Mouse (Mus musculus) Patski (cell line): ENCODE measurements at regions not wholly inside any gene's neighbourhood (a gene's known extent, or its start where the extent isn't known, plus 50 kb on each side); places are given as distances from the start of the nearest gene placed in this dataset.

Experiments used
- ATAC-seq: fragments of 100-300 bp; one replicate; pipeline ENCODE4 v1.8.0; 2021
- CTCF ChIA-PET: fragments of 350-600 bp; sonication (Branson Sonifier 250); formaldehyde crosslinking; loops from one replicate; lab custom pipeline; 2022; ENCODE audit warnings: inconsistent platforms; lab: Charles Lee
- POLR2A ChIA-PET: fragments of 350-600 bp; sonication (Branson Sonifier 250); formaldehyde crosslinking; loops from one replicate; lab custom pipeline; 2022; ENCODE audit warnings: antibody characterized with exemption, inconsistent platforms; lab: Charles Lee
- DNase-seq: peaks from one replicate; pipeline ENCODE4 v3.0.0-alpha.2; 2011; ENCODE audit warnings: low read depth, low spot score
- H3K27me3 ChIP-seq: fragments of 371-371 bp; one replicate; pipeline ENCODE4 v1.5.1; 2021
- CTCF ChIP-seq: fragments of 100-300 bp; IDR thresholded peaks from one replicate; pipeline ENCODE4 v1.5.1; 2021
- in situ Hi-C: fragments of 300-500 bp; cut with MboI; formaldehyde crosslinking; loops from 3 replicates; pipeline ENCODE4 v1.11.1; 2018; ENCODE audit warnings: low pct_unique_long_range_greater_than_20kb, mixed read lengths

- DNase-seq = no peak
- no peak for TF ChIP-seq CTCF
- ChIA-PET CTCF (no interaction called here), POLR2A (no interaction called here)
- in situ Hi-C loops = no loop called here
- H3K27me3 ChIP-seq = peaks cover 15% of the 10 kb centered on the region
- ATAC-seq = no peak
Measured at GRCm38 (mm10) chr12:109836521-109836920, 236.4 kb upstream of the Rtl1 start.

DNA sequence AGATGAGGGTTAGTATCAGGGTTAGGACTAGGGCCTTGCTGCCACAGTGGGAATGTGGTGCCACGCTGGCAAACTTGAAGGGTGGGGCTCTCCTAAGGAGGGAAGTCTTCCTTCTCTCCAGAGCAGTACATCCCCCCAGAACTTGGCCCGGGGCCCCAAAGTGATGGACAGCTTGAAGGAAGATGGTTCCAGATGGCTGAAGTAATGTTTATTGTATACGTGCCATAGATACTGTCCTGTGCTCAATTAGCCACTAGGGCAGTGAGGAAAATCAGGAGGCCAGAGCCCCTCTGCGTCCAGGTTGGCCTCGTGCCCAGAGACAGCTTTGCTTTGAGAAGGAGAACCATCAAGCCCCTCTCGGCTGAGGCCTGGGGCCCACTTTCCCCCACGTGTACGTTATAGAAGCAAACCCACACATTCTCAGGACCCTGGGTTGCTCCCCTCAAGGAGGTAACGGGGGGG is 239.0 kb upstream of the Rtl1 start:
- CTCF ChIA-PET = no interaction called here
- POLR2A ChIA-PET = no interaction called here
- TF ChIP-seq CTCF = no peak
- in situ Hi-C loops = no loop called here
- H3K27me3 ChIP-seq = peaks cover 11% of the 10 kb centered on the region
- no peak for ATAC-seq
- no peak for DNase-seq

- DNase-seq = no peak
- H3K27me3 ChIP-seq = peaks cover 11% of the 10 kb centered on the region
- ChIA-PET POLR2A (no interaction called here), CTCF (no interaction called here)
- ATAC-seq = no peak
- no peak for TF ChIP-seq CTCF
- in situ Hi-C loops = no loop called here
Measured at GRCm38 (mm10) chr12:109839946-109840524, 239.9 kb upstream of the Rtl1 start.

GRCm38 (mm10) chr12:109844723-109845601 is 244.8 kb upstream of the Rtl1 start:
- TF ChIP-seq CTCF = no peak
- DNase-seq (no peak), ATAC-seq (no peak)
- ChIA-PET POLR2A (no interaction called here), CTCF (no interaction called here)
- peaks cover 14% of the 10 kb centered on the region for H3K27me3 ChIP-seq
- in situ Hi-C loops = no loop called here

DNA sequence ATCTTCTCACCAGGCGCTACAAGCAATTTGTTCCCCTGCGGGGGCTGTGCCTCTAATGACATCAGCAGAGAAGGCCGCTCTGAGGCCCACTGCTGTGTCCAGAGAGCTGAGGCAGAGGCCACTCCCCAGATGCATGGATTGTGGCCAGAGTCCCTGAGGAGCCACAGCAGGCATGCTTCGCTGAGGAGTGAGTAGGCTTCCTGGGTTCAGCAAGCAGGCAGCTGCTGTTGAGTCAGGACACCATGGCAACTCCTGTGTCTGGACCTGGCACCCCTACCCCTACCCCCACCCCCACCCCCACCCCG is 245.4 kb upstream of the Rtl1 start:
- POLR2A ChIA-PET = no interaction called here
- peaks cover 16% of the 10 kb centered on the region for H3K27me3 ChIP-seq
- in situ Hi-C loops = no loop called here
- no peak for TF ChIP-seq CTCF
- DNase-seq (no peak), ATAC-seq (no peak)
- CTCF ChIA-PET = no interaction called here

DNA sequence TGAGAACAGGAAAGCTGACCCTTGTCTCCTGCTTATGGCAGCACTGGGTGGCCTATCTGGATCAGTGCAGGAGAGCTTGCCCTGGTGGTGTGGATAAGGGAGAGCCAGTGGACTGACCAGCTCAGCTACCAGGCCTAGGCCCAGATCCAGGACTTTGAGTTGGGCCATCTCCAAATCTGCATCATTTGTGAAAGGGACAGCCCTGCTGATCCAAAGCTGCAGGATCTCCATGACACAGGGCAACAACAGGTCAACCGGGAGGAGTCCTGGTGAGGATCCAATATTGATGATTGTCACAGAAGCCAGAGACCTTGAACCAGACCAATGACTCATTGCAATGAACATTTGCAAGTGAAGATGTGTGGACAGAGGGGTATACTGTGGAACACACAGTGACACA is 256.2 kb upstream of the Rtl1 start:
- in situ Hi-C loops = no loop called here
- POLR2A ChIA-PET = no interaction called here
- no peak for TF ChIP-seq CTCF
- CTCF ChIA-PET = no interaction called here
- H3K27me3 ChIP-seq = peaks cover 3% of the 10 kb centered on the region
- ATAC-seq = no peak
- no peak for DNase-seq

GRCm38 (mm10) chr12:109857705-109858104 is 257.6 kb upstream of the Rtl1 start:
- no peak for DNase-seq
- ATAC-seq = no peak
- POLR2A ChIA-PET = no interaction called here
- no peaks in the 10 kb centered on the region for H3K27me3 ChIP-seq
- in situ Hi-C loops = no loop called here
- CTCF ChIA-PET = no interaction called here
- no peak for TF ChIP-seq CTCF

DNA sequence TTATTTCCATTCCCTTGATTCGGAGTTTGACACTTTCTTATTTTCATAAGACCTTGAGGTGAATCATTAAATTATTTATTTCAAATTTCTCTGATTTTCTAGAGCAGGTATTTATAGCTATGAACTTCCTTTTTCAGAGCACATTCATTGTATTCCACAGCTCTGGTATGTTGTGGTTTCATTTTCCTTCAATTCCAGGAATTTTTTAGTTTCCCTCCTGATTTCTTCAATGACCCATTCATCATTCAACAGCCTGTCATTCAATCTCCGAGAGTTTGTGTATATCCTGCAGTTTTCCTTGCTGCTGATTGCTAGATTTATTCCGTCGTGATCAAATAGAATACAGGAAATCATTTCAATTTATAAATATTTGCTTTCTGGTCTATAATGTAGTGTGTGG is 264.7 kb upstream of the Rtl1 start:
- TF ChIP-seq CTCF = no peak
- no peak for ATAC-seq
- CTCF ChIA-PET = no interaction called here
- peaks cover 22% of the 10 kb centered on the region for H3K27me3 ChIP-seq
- in situ Hi-C loops = no loop called here
- POLR2A ChIA-PET = no interaction called here
- DNase-seq = no peak

- CTCF ChIA-PET = no interaction called here
- ATAC-seq = no peak
- H3K27me3 ChIP-seq = peaks cover 28% of the 10 kb centered on the region
- POLR2A ChIA-PET = no interaction called here
- no peak for DNase-seq
- in situ Hi-C loops = no loop called here
- TF ChIP-seq CTCF = no peak
Measured at GRCm38 (mm10) chr12:109871021-109871420, 270.9 kb upstream of the Rtl1 start.

DNA sequence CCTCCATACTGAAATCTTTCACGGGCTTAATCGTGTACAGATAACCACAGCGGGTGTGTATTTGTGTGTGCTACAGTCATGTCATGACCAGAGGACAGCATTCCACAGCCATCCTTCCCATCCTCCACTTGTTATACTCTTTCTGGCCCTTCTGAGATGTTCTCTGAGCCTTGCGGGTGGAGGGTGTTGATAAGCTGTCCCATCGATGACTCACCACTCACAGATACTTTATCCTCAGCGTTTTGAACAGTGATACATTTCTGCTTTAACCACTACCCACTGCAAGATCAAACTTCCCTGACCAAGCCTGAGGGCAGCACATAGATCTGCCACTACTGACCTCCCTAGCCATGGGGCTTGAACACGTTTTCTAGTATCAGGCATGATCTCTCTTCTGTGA is 274.3 kb upstream of the Rtl1 start:
- no peak for TF ChIP-seq CTCF
- H3K27me3 ChIP-seq = peaks cover 20% of the 10 kb centered on the region
- DNase-seq (no peak), ATAC-seq (no peak)
- ChIA-PET POLR2A (no interaction called here), CTCF (no interaction called here)
- in situ Hi-C loops = no loop called here

- TF ChIP-seq CTCF = no peak
Measured at GRCm38 (mm10) chr12:109881108-109881507, 281.0 kb upstream of the Rtl1 start.

More at GRCm38 (mm10) chr12:109881108-109881507, 281.0 kb upstream of the Rtl1 start:
- peaks cover 4% of the 10 kb centered on the region for H3K27me3 ChIP-seq
- ATAC-seq = no peak
- CTCF ChIA-PET = no interaction called here
- DNase-seq = no peak
- POLR2A ChIA-PET = no interaction called here
- in situ Hi-C loops = no loop called here
